9 mouse cellular contexts compared by ENCODE assay signal in the genomic region with DNA sequence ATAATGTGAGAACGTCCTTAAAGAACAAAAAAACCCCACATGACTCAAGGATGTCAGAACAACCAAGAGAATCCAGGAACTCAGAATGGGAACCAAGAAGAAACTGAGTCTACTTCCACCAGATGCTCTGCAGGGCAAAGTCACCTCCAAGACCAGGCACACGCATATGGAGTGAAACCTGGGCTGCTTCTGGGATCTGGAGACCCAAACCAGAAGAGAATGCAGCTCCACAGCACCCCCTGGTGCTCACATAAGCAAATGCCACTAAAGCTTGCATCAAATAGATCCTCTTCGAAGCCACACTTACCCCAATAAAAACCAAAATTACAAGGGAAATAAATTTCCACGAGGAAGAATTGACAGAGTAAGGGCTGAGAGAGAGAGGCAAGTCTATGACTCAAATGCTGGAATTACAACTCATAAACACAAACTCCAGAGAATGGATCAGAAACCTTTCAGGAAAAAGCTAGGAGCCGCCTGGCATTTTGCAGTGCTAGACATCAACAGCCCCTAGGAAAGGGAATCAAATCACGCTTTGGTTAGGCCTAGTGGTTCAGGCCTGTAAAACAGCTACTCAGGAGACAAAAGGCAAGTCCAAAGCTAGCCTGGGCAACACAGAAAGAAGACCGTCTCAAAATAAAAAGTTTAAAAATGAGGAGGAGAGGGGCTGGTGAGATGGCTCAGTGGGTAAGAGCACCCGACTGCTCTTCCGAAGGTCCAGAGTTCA. TPM values are rescaled to one million over a fixed set of nuclear protein-coding genes. Genes with fewer than 3 reads are reported as not detected.
DNase-seq lines count a peak whose midpoint lies in the region; ATAC-seq and TF ChIP-seq lines count a peak whose summit lies in the region.
"Had no signal": no experiment of that assay in that cellular context is flagged by ENCODE, and none has a peak within 500 bp of the region (broad histone marks: within the 10 kb centered on the region; RNA-seq: fewer than 3 reads in every experiment).

No protein-coding gene starts in this region.

- TF ChIP-seq CTCF in heart, postnatal 0 days (IDR thresholded peaks at IDR 0.05; ENCODE audit: low read depth), result peak; percentile 76
- TF ChIP-seq CTCF in spleen, adult 2 months (IDR thresholded peaks at IDR 0.05; ENCODE audit: extremely low read depth, insufficient read depth, insufficient read length, insufficient replicate concordance), result peak; percentile 57; the same call in 1 of the 2 replicates

- H3K9ac ChIP-seq in heart, postnatal 0 days (replicated peaks; ENCODE audit: low read depth, low read length), result no peak overlapping the region

- no peaks in the 10 kb centered on the region for H3K27me3 ChIP-seq in heart, postnatal 0 days (ENCODE audit: control insufficient read depth, insufficient read depth, low read length)
- H3K27me3 ChIP-seq in spleen, adult 2 months (ENCODE audit: control insufficient read depth, insufficient read depth, low read length), result no peaks in the 10 kb centered on the region

- peak; percentile 48 for DNase-seq in cerebellum, adult 11 months
- peak; percentile 72 for DNase-seq in adipocyte (ENCODE audit: low spot score)
- DNase-seq in embryo, embryonic 10 days (ENCODE audit: low spot score), result peak; percentile 81
- DNase-seq in heart, postnatal 0 days (ENCODE audit: low spot score), result peak; percentile 46
- peak; percentile 66 for DNase-seq in layer of hippocampus, adult 11-12 months (ENCODE audit: low spot score)
- DNase-seq in lung, postnatal 14 days, result peak; percentile 64
- peak; percentile 14 to 45 for DNase-seq in spleen, adult 2 months (ENCODE audit: low read depth in 1 of 2, low spot score in 2 of 2)

- TF ChIP-seq POLR2A in spleen, adult 2 months (IDR thresholded peaks at IDR 0.05; ENCODE audit: low read depth, low read length), result no peak

- H3K36me3 ChIP-seq in heart, postnatal 0 days (replicated peaks; ENCODE audit: control insufficient read depth, insufficient read depth, low read length), result peaks cover 85% of the 10 kb centered on the region
- peaks cover 37% of the 10 kb centered on the region for H3K36me3 ChIP-seq in spleen, adult 2 months (ENCODE audit: control insufficient read depth, insufficient read depth, low read length)

- no peaks in the 10 kb centered on the region for H3K4me1 ChIP-seq in heart, postnatal 0 days (ENCODE audit: control insufficient read depth, insufficient read depth)
- H3K4me1 ChIP-seq in spleen, adult 2 months (ENCODE audit: control insufficient read depth, insufficient read depth, insufficient read length), result no peaks in the 10 kb centered on the region

- H3K4me3 ChIP-seq in heart, postnatal 0 days (ENCODE audit: low read depth, low read length), result no peak overlapping the region
- no peak overlapping the region for H3K4me3 ChIP-seq in spleen, adult 2 months (ENCODE audit: extremely low read depth, insufficient read depth, insufficient read length)

- H3K4me2 ChIP-seq in heart, postnatal 0 days (ENCODE audit: low read depth, low read length), result no peak overlapping the region

- 70% methylated on average over 9 of the region's 9 CpGs for WGBS in heart, postnatal 0 days
- WGBS in spleen, adult 2 months, result 71% methylated on average over 9 of the region's 9 CpGs

- peak overlapping the region; percentile 38; the same call in 1 of the 2 replicates for H3K27ac ChIP-seq in heart, postnatal 0 days (ENCODE audit: low read depth)
- no peak overlapping the region for H3K27ac ChIP-seq in spleen, adult 2 months (ENCODE audit: insufficient read depth, low read length)

- ATAC-seq in cerebellum, adult (ENCODE audit: insufficient number of reproducible peaks, low FRiP score, low TSS enrichment), result no peak
- ATAC-seq in heart, postnatal 0 days (ENCODE audit: insufficient read depth, low read depth), result peak; percentile 71

- no peak for TF ChIP-seq EP300 in heart, postnatal 0 days (IDR thresholded peaks at IDR 0.05; ENCODE audit: low read depth)

- H3K9me3 ChIP-seq in heart, postnatal 0 days (replicated peaks; ENCODE audit: control insufficient read depth, low read length), result no peaks in the 10 kb centered on the region

RNA-seq across cellular contexts. Expression of a gene that starts 13.8 kb away (rescaled TPM):
- total RNA-seq in heart, postnatal 0 days (2014; rRNA removed; ENCODE audit: low replicate concordance), result 59.0 and 66.0 TPM in 2 replicates
- polyA plus RNA-seq in heart, postnatal 0 days (2015; fragmentation: Nextera tagmentation; extraction: Ambion mirVana), result 17.6 and 20.5 TPM in 2 replicates
- 25.3 and 31.0 TPM in 2 replicates for polyA plus RNA-seq in spleen, adult 2 months (2012; rRNA removed)

RNA-seq across cellular contexts. Expression of a gene that starts 18.7 kb away (rescaled TPM):
- not detected in 2 replicates for total RNA-seq in heart, postnatal 0 days (2014; rRNA removed; ENCODE audit: low replicate concordance)
- 0.08 TPM in 1 of 2 replicates, not detected in the other for polyA plus RNA-seq in heart, postnatal 0 days (2015; fragmentation: Nextera tagmentation; extraction: Ambion mirVana)
- 7.9 and 9.1 TPM in 2 replicates for polyA plus RNA-seq in spleen, adult 2 months (2012; rRNA removed)
- polyA plus RNA-seq: lung, embryonic 16.5 days had no signal

RNA-seq across cellular contexts. Expression of a gene that starts 29.6 kb away (rescaled TPM):
- not detected in 2 replicates for total RNA-seq in heart, postnatal 0 days (2014; rRNA removed; ENCODE audit: low replicate concordance)
- polyA plus RNA-seq in heart, postnatal 0 days (2015; fragmentation: Nextera tagmentation; extraction: Ambion mirVana), result 0.29 and 0.33 TPM in 2 replicates
- 0.14 and 0.35 TPM in 2 replicates for polyA plus RNA-seq in spleen, adult 2 months (2012; rRNA removed)

RNA-seq across cellular contexts. Expression of a gene that starts 34.1 kb away (rescaled TPM):
- total RNA-seq in heart, postnatal 0 days (2014; rRNA removed; ENCODE audit: low replicate concordance), result 69.2 and 85.3 TPM in 2 replicates
- polyA plus RNA-seq in heart, postnatal 0 days (2015; fragmentation: Nextera tagmentation; extraction: Ambion mirVana), result 40.1 and 45.3 TPM in 2 replicates
- 9.1 and 11.0 TPM in 2 replicates for polyA plus RNA-seq in spleen, adult 2 months (2012; rRNA removed)

RNA-seq across cellular contexts. Expression of a gene that starts 34.2 kb away (rescaled TPM):
- total RNA-seq in heart, postnatal 0 days (2014; rRNA removed; ENCODE audit: low replicate concordance), result 4.7 and 5.7 TPM in 2 replicates
- 11.2 and 12.6 TPM in 2 replicates for polyA plus RNA-seq in heart, postnatal 0 days (2015; fragmentation: Nextera tagmentation; extraction: Ambion mirVana)
- polyA plus RNA-seq in spleen, adult 2 months (2012; rRNA removed), result 11.2 TPM in 2 replicates

Comparison
In these comparisons a context has a peak if more than half of its experiments do, and no peak if none do; other contexts are left out.
1. DNase-seq: peak in every context shown above with its lines; median percentile 81 in embryo, embryonic 10 days; 72 in adipocyte; 66 in layer of hippocampus, adult 11-12 months; 64 in lung, postnatal 14 days; 48 in cerebellum, adult 11 months; 46 in heart, postnatal 0 days; 30 in spleen, adult 2 months.